Comparison of ENCODE assay signal across 8 mouse cellular contexts in the genomic region with DNA sequence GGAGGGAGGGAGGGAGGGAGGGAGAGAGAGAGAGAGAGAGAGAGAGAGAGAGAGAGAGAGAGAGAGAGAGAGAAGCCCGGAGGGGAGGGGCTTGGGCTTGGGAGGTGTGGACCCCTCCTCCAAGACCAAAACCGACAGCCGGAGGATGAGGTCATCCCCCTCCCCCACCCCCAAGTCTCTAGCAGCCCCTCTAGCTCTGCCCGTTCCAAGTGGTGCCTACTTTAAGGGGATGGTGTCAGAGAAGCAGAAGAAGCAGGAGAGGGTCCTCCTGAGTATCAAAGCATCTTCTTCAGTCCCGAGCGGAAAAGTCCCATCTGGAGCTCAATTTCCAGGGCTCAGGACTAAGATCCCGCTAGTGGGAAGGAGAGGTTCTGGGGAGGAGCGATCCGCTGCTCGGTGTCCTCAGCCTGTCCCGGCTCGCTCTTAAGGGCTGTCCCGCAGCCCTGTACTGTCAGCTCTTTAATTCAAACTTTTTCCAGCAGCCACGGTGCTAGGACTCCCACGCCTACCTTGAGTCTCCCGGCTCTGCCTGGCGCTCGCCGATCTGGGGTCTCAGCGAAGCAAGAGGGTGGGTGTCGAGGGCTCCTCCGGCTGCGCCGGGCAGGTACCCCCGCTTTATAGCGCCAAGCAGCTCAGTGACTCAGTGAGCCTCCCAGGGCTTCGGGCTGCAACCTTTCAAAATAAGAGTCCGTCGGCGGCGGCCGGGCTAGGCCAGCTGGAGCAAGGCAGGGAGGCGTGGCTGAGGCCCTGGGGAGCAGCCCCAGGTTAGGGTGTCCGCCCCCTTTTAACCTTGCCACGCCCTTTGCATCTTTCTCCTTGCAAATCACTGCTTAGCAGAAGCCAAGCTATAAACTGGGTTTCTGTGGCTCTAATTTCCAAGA.
DNase-seq lines count a peak whose midpoint lies in the region; ATAC-seq lines count a peak whose summit lies in the region.

No protein-coding gene starts in this region.

- intact Hi-C loops in gastrocnemius, postnatal 14 days (cut with DNase I; ENCODE audit: low total_unique reads) = no loop called here
- intact Hi-C loops in left cerebral cortex, postnatal 25 days (cut with DNase I) = no loop called here

- DNase-seq in adrenal gland, adult 2 months = peak; percentile 97
- DNase-seq in gastrocnemius, postnatal 14 days = peak; percentile 87
- DNase-seq in induced T-regulatory cell, adult 2 months (ENCODE audit: low read depth) = peak; percentile 71
- peak; percentile 42 to 60 for DNase-seq in left cerebral cortex, postnatal 25 days (ENCODE audit: low spot score in 2 of 2)
- DNase-seq in right cerebral cortex, postnatal 4 days = peak; percentile 51

- peak; percentile 88 for ATAC-seq in common myeloid progenitor, adult 5-6 weeks (replicated peaks; ENCODE audit: low read depth, poor library complexity, severe bottlenecking)
- peak; percentile 93 for ATAC-seq in megakaryocyte-erythroid progenitor cell, adult 5-6 weeks (replicated peaks; ENCODE audit: low FRiP score, low TSS enrichment, poor library complexity, severe bottlenecking)
- ATAC-seq in monocyte, adult 5-6 weeks (replicated peaks; ENCODE audit: insufficient number of reproducible peaks, low FRiP score, low TSS enrichment, poor library complexity, severe bottlenecking) = no peak; the same call in 1 of the 2 replicates
